In the genomic region with DNA sequence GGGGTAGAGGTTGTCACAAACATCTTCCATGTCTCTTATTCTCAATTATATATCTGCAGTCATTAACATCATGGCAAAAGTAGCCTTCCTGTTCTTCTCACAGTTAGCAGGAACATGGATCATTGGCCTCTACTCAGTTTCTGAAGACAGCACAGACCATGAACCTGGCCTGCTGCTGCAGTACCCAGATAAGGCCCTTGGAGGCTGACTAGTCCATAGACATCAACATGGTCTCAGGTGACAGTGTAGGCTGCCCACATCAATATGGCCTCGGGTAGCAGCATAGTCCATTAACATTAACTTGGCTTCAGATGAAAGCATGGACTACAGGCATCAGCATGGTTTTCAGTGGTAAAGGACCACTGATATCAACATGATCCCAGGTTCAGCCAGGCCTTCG, we compare ENCODE assay signal across 24 mouse cellular contexts.
DNase-seq lines count a peak whose midpoint lies in the region; ATAC-seq and TF ChIP-seq lines count a peak whose summit lies in the region.
"Had no signal": no experiment of that assay in that cellular context is flagged by ENCODE, and none has a peak within 500 bp of the region (broad histone marks: within the 10 kb centered on the region; RNA-seq: fewer than 3 reads in every experiment).

No protein-coding gene starts in this region.

- H3K9ac ChIP-seq in liver, embryonic 13.5 days: no peak overlapping the region
- H3K9ac ChIP-seq in liver, postnatal 0 days (replicated peaks): no peak overlapping the region
- no peak overlapping the region for H3K9ac ChIP-seq in liver, embryonic 15.5 days
- H3K9ac ChIP-seq: forebrain, embryonic 12.5 days; forebrain, embryonic 15.5 days; heart, embryonic 12.5 days; heart, embryonic 15.5 days; hindbrain, embryonic 13.5 days had no signal

- no peaks in the 10 kb centered on the region for H3K9me3 ChIP-seq in liver, embryonic 13.5 days (replicated peaks)
- no peaks in the 10 kb centered on the region for H3K9me3 ChIP-seq in liver, postnatal 0 days (ENCODE audit: low read length)
- no peaks in the 10 kb centered on the region for H3K9me3 ChIP-seq in liver, embryonic 15.5 days (replicated peaks)
- H3K9me3 ChIP-seq: forebrain, embryonic 12.5 days; forebrain, embryonic 15.5 days; heart, embryonic 12.5 days; heart, embryonic 15.5 days; hindbrain, embryonic 10.5 days; hindbrain, embryonic 13.5 days had no signal

- no peaks in the 10 kb centered on the region for H3K27me3 ChIP-seq in liver, embryonic 13.5 days
- H3K27me3 ChIP-seq in liver, postnatal 0 days (ENCODE audit: insufficient read depth, low read length): no peaks in the 10 kb centered on the region
- H3K27me3 ChIP-seq in liver, embryonic 15.5 days: no peaks in the 10 kb centered on the region
- H3K27me3 ChIP-seq in thymus, adult 2 months (ENCODE audit: control insufficient read depth, insufficient read depth, low read length): no peaks in the 10 kb centered on the region
- H3K27me3 ChIP-seq: CH12.LX; forebrain, embryonic 12.5 days; forebrain, embryonic 15.5 days; heart, embryonic 12.5 days; heart, embryonic 15.5 days; hindbrain, embryonic 13.5 days had no signal

- ATAC-seq in liver, embryonic 13.5 days (ENCODE audit: low read depth): peak; percentile 70
- no peak for ATAC-seq in liver, postnatal 0 days
- ATAC-seq in liver, embryonic 15.5 days (ENCODE audit: insufficient read depth): peak; percentile 41; the same call in 1 of the 2 replicates
- ATAC-seq: forebrain, embryonic 15.5 days; hindbrain, embryonic 16.5 days had no signal

- H3K4me2 ChIP-seq in liver, embryonic 13.5 days: no peak overlapping the region
- H3K4me2 ChIP-seq in liver, postnatal 0 days (ENCODE audit: low read depth, low read length): no peak overlapping the region
- no peak overlapping the region for H3K4me2 ChIP-seq in liver, embryonic 15.5 days
- H3K4me2 ChIP-seq: forebrain, embryonic 12.5 days; forebrain, embryonic 15.5 days; heart, embryonic 12.5 days; heart, embryonic 15.5 days; hindbrain, embryonic 13.5 days had no signal

- peaks cover 22% of the 10 kb centered on the region for H3K4me1 ChIP-seq in liver, embryonic 13.5 days (replicated peaks)
- H3K4me1 ChIP-seq in liver, postnatal 0 days (ENCODE audit: insufficient read depth): no peaks in the 10 kb centered on the region
- peaks cover 18% of the 10 kb centered on the region for H3K4me1 ChIP-seq in liver, embryonic 15.5 days (replicated peaks)
- H3K4me1 ChIP-seq in thymus, adult 2 months (replicated peaks; ENCODE audit: control insufficient read depth, insufficient read depth, low read length): no peaks in the 10 kb centered on the region
- H3K4me1 ChIP-seq: forebrain, embryonic 12.5 days; forebrain, embryonic 15.5 days; heart, embryonic 12.5 days; heart, embryonic 15.5 days; hindbrain, embryonic 10.5 days; hindbrain, embryonic 13.5 days had no signal

- TF ChIP-seq CTCF in liver, postnatal 0 days (IDR thresholded peaks at IDR 0.05; ENCODE audit: low read depth): no peak
- no peak for TF ChIP-seq CTCF in thymus, adult 2 months (IDR thresholded peaks at IDR 0.05; ENCODE audit: borderline replicate concordance, control insufficient read depth, extremely low read depth, insufficient read depth, low read length, poor library complexity)

- no peak for TF ChIP-seq EP300 in liver, postnatal 0 days (IDR thresholded peaks at IDR 0.05; ENCODE audit: low read depth)

- 71% methylated on average over 2 of the region's 2 CpGs for WGBS in liver, embryonic 13.5 days (ENCODE audit: insufficient replicate concordance)
- 69% methylated on average over 2 of the region's 2 CpGs for WGBS in liver, postnatal 0 days (ENCODE audit: insufficient replicate concordance)
- 60% methylated on average over 2 of the region's 2 CpGs for WGBS in liver, embryonic 15.5 days (ENCODE audit: insufficient replicate concordance)
- WGBS in thymus, adult 2 months: 84% methylated on average over 2 of the region's 2 CpGs

- H3K27ac ChIP-seq in liver, embryonic 13.5 days: no peak overlapping the region
- no peak overlapping the region for H3K27ac ChIP-seq in liver, postnatal 0 days (ENCODE audit: low read depth)
- no peak overlapping the region for H3K27ac ChIP-seq in liver, embryonic 15.5 days (replicated peaks)
- no peak overlapping the region for H3K27ac ChIP-seq in thymus, adult 2 months (ENCODE audit: control insufficient read depth, insufficient read depth, low read length)
- H3K27ac ChIP-seq: forebrain, embryonic 12.5 days; forebrain, embryonic 15.5 days; heart, embryonic 15.5 days; hindbrain, embryonic 10.5 days; hindbrain, embryonic 13.5 days had no signal

- no peak overlapping the region for H3K4me3 ChIP-seq in liver, embryonic 13.5 days (replicated peaks)
- H3K4me3 ChIP-seq in liver, postnatal 0 days (ENCODE audit: low read depth, low read length): no peak overlapping the region
- H3K4me3 ChIP-seq in liver, embryonic 15.5 days (replicated peaks): no peak overlapping the region
- no peak overlapping the region for H3K4me3 ChIP-seq in thymus, adult 2 months (ENCODE audit: control insufficient read depth, insufficient read depth, low read length)
- H3K4me3 ChIP-seq: forebrain, embryonic 12.5 days; forebrain, embryonic 15.5 days; heart, embryonic 12.5 days; heart, embryonic 15.5 days; hindbrain, embryonic 10.5 days; hindbrain, embryonic 13.5 days had no signal

- no peak for TF ChIP-seq POLR2A in thymus, adult 2 months (IDR thresholded peaks at IDR 0.05; ENCODE audit: control insufficient read depth, extremely low read depth, insufficient read depth, low read length, poor library complexity)

- H3K36me3 ChIP-seq in liver, embryonic 13.5 days: no peaks in the 10 kb centered on the region
- no peaks in the 10 kb centered on the region for H3K36me3 ChIP-seq in liver, postnatal 0 days (replicated peaks; ENCODE audit: insufficient read depth, low read length)
- no peaks in the 10 kb centered on the region for H3K36me3 ChIP-seq in liver, embryonic 15.5 days (replicated peaks)
- H3K36me3 ChIP-seq in thymus, adult 2 months (ENCODE audit: control insufficient read depth, insufficient read depth, low read length): no peaks in the 10 kb centered on the region
- H3K36me3 ChIP-seq: forebrain, embryonic 12.5 days; forebrain, embryonic 15.5 days; heart, embryonic 12.5 days; heart, embryonic 15.5 days; hindbrain, embryonic 10.5 days; hindbrain, embryonic 13.5 days had no signal

- no peak for DNase-seq in liver, embryonic 13.5 days
- no peak for DNase-seq in liver, postnatal 0 days
- DNase-seq in R1 (ENCODE audit: low read depth, low spot score): peak; percentile 14
- DNase-seq in testis, postnatal 14 days (ENCODE audit: low spot score): no peak
- DNase-seq in thymus, adult 2 months: no peak
- DNase-seq: adrenal gland, postnatal 10 days; adrenal gland, postnatal 36 days; B cell, adult 2 months; cerebellum, adult 18-20 months; cerebellum, adult 9-10 months; cerebellum, postnatal 14 days; gastrocnemius, postnatal 25 days; heart, adult 18-20 months; heart, postnatal 10 days; heart, postnatal 36 days had no signal
